Mouse (Mus musculus): ENCODE measurements around the gene Rbms1. TPM values are rescaled to one million over a fixed set of nuclear protein-coding genes. Genes with fewer than 3 reads are reported as not detected.

The Rbms1 gene
- total RNA-seq, 2 experiments from 2014 or later = 20.0 to 24.0 TPM

GRCm38 (mm10) chr2:60879966-60880788, 82.8 kb downstream of the Rbms1 start:
- DNase-seq (ENCODE audit: low spot score) = no peak

GRCm38 (mm10) chr2:60879141-60879818, 83.7 kb downstream of the Rbms1 start:
- no peak for DNase-seq (ENCODE audit: low spot score)

- no peak for DNase-seq (ENCODE audit: low spot score)
Observed at GRCm38 (mm10) chr2:60877543-60878386, 85.2 kb downstream of the Rbms1 start.

- no peak for DNase-seq (ENCODE audit: low spot score)
Observed at GRCm38 (mm10) chr2:60876891-60877290, 86.1 kb downstream of the Rbms1 start.

- DNase-seq (ENCODE audit: low spot score) = peak; percentile 36
Observed at GRCm38 (mm10) chr2:60872095-60872811, 90.7 kb downstream of the Rbms1 start.

- no peak for DNase-seq (ENCODE audit: low spot score)
Observed at GRCm38 (mm10) chr2:60871001-60871400, 92.0 kb downstream of the Rbms1 start.

- DNase-seq (ENCODE audit: low spot score) = no peak
Observed at GRCm38 (mm10) chr2:60870450-60870849, 92.5 kb downstream of the Rbms1 start.

GRCm38 (mm10) chr2:60869001-60869743, 93.8 kb downstream of the Rbms1 start:
- no peak for DNase-seq (ENCODE audit: low spot score)

- no peak for DNase-seq (ENCODE audit: low spot score)
Observed at GRCm38 (mm10) chr2:60868060-60868662, 94.8 kb downstream of the Rbms1 start.

- no peak for DNase-seq (ENCODE audit: low spot score)
Observed at GRCm38 (mm10) chr2:60867304-60867703, 95.7 kb downstream of the Rbms1 start.

GRCm38 (mm10) chr2:60865869-60866268, 97.1 kb downstream of the Rbms1 start:
- DNase-seq (ENCODE audit: low spot score) = no peak

GRCm38 (mm10) chr2:60864977-60865376, 98.0 kb downstream of the Rbms1 start:
- peak; percentile 35 for DNase-seq (ENCODE audit: low spot score)

GRCm38 (mm10) chr2:60864256-60864795, 98.7 kb downstream of the Rbms1 start:
- DNase-seq (ENCODE audit: low spot score) = no peak

- DNase-seq (ENCODE audit: low spot score) = no peak
Observed at GRCm38 (mm10) chr2:60863827-60864226, 99.2 kb downstream of the Rbms1 start.

GRCm38 (mm10) chr2:60862913-60863711, 99.9 kb downstream of the Rbms1 start:
- no peak for DNase-seq (ENCODE audit: low spot score)

GRCm38 (mm10) chr2:60858116-60858515, 104.9 kb downstream of the Rbms1 start:
- DNase-seq (ENCODE audit: low spot score) = no peak

GRCm38 (mm10) chr2:60856097-60856496, 106.9 kb downstream of the Rbms1 start:
- DNase-seq (ENCODE audit: low spot score) = no peak

GRCm38 (mm10) chr2:60855006-60855405, 108.0 kb downstream of the Rbms1 start:
- peak; percentile 78 for DNase-seq (ENCODE audit: low spot score)

- DNase-seq (ENCODE audit: low spot score) = no peak
Observed at GRCm38 (mm10) chr2:60851898-60852297, 111.1 kb downstream of the Rbms1 start.
